Mouse (Mus musculus) heart, adult 10 weeks (tissue): ENCODE results near the gene Ovol2. TPM values are rescaled to one million over a fixed set of nuclear protein-coding genes. Genes with fewer than 3 reads are reported as not detected.

Experiments
- polyA plus RNA-seq: library from polyadenylated mRNA; stranded (reverse); fragments of 350-450 nt; fragmentation: Illumina TruSeq; extraction: RNeasy Lipid Tissue Mini Kit (QIAGEN cat#74804); gene quantifications from one replicate; pipeline ENCODE4 v1.2.3, GENCODE M21; 2014; ENCODE audit warnings: low read depth, low replicate concordance

The Ovol2 gene
- polyA plus RNA-seq: not detected

GRCm38 (mm10) chr2:144331401-144332302 is at the start of gene Ovol2:
Ovol2 (minus strand) TSS chr2:144332146.

GRCm38 (mm10) chr2:144368400-144369019 is 36.6 kb upstream of the Ovol2 start, which contains the start of the genes Kat14 and Pet117:
Kat14 (plus strand) TSS chr2:144368983.
Pet117 (plus strand) TSS chr2:144368996.

GRCm38 (mm10) chr2:144270507-144271420 is 61.2 kb downstream of the Ovol2 start, which contains the start of the genes Mgme1 and Snx5:
Mgme1 (plus strand) TSS chr2:144270663.
Snx5 (minus strand) TSS chr2:144270906.

Other genes with a start within 250 kb of the Ovol2 start
- gene Mgme1, start 61.5 kb downstream of the Ovol2 start, polyA plus RNA-seq: 19.1 TPM
- gene Snx5, start 61.2 kb downstream of the Ovol2 start, polyA plus RNA-seq: 66.0 TPM
- 21.3 TPM for gene Kat14, start 36.8 kb upstream of the Ovol2 start, polyA plus RNA-seq
- not detected for gene Pet117, start 36.9 kb upstream of the Ovol2 start, polyA plus RNA-seq
- 0.92 TPM for gene Dzank1, start 195.3 kb upstream of the Ovol2 start, polyA plus RNA-seq
- gene Polr3f, start 195.6 kb upstream of the Ovol2 start, polyA plus RNA-seq: 10.7 TPM
- 17.3 TPM for gene Rbbp9, start 218.7 kb upstream of the Ovol2 start, polyA plus RNA-seq
- gene Sec23b, start 224.1 kb upstream of the Ovol2 start, polyA plus RNA-seq: 15.0 TPM